Mouse (Mus musculus): ENCODE measurements around the gene Slamf7. TPM values are rescaled to one million over a fixed set of nuclear protein-coding genes. Genes with fewer than 3 reads are reported as not detected.

The Slamf7 gene
- total and polyA plus RNA-seq, 3 experiments = 6.8 to 15.4 (median 10.6) TPM

GRCm38 (mm10) chr1:171647716-171648115 lies 5.1 kb downstream of the Slamf7 start (continued):
- TF ChIP-seq CTCF (conservative IDR thresholded peaks at IDR 0.05 in 1 of 2, IDR thresholded peaks at IDR 0.05 in 1 of 2; ENCODE audit: low read depth in 2 of 2, low read length in 2 of 2) = no peak

GRCm38 (mm10) chr1:171646429-171646940 lies 6.3 kb downstream of the Slamf7 start:
- peak overlapping the region in 2 of 3 experiments; percentile 12 to 50 for H3K4me3 ChIP-seq (replicated peaks in 1 of 3; ENCODE audit: low read depth in 2 of 3, low read length in 2 of 3, poor library complexity in 1 of 3)
- dilution Hi-C loops (cut with MboI; ENCODE audit: extremely low pct_ligation_motif_present, extremely low pct_unique_long_range_greater_than_20kb, low sequenced_read_pairs) = no loop called here
- H3K79me2 ChIP-seq (replicated peaks; ENCODE audit: control insufficient read depth, extremely low read depth, insufficient read depth, poor library complexity, severe bottlenecking) = no peaks in the 10 kb centered on the region
- no peak overlapping the region for H3K9ac ChIP-seq (ENCODE audit: insufficient read depth, low read depth)
- H3K27ac ChIP-seq (ENCODE audit: insufficient read depth, low read depth) = no peak overlapping the region
- H3K4me2 ChIP-seq (ENCODE audit: insufficient read depth, low read depth, poor library complexity, severe bottlenecking) = peak overlapping the region; percentile 32; the same call in 1 of the 2 replicates
- H3K27me3 ChIP-seq (replicated peaks) = no peaks in the 10 kb centered on the region
- no peak for DNase-seq (ENCODE audit: extremely low read depth)
- H3K4me1 ChIP-seq (ENCODE audit: control insufficient read depth in 1 of 2, insufficient read depth in 2 of 2) = peaks cover 12 to 58% of the 10 kb centered on the region in 2 experiments
- TF ChIP-seq MEF2A (IDR thresholded peaks at IDR 0.05; ENCODE audit: borderline replicate concordance, low read depth, low read length) = no peak
- peak; percentile 9; the same call in 1 of the 2 replicates for TF ChIP-seq IRF4 (IDR thresholded peaks at IDR 0.05; ENCODE audit: low read depth, low read length)
- in situ Hi-C loops (cut with MboI; ENCODE audit: low pct_ligation_motif_present, low pct_unique_long_range_greater_than_20kb, low sequenced_read_pairs) = no loop called here
- peaks cover 0 to 8% of the 10 kb centered on the region in 2 experiments for H3K36me3 ChIP-seq (replicated peaks in 1 of 2; ENCODE audit: control insufficient read depth in 1 of 2, insufficient read depth in 1 of 2, low read length in 1 of 2)
- H3K9me3 ChIP-seq (replicated peaks; ENCODE audit: low read length) = no peaks in the 10 kb centered on the region

GRCm38 (mm10) chr1:171643612-171644011 lies 9.2 kb downstream of the Slamf7 start:
- Histone ChIP-seq H3K9me3 (replicated peaks; ENCODE audit: low read length) (no peaks in the 10 kb centered on the region), H3K4me1 (ENCODE audit: control insufficient read depth in 1 of 2, insufficient read depth in 2 of 2) (peaks cover 12 to 50% of the 10 kb centered on the region in 2 experiments), H3K27ac (ENCODE audit: insufficient read depth, low read depth) (peak overlapping the region; percentile 28; the same call in 1 of the 2 replicates), H3K9ac (ENCODE audit: insufficient read depth, low read depth) (0 out of 2 replicates have a peak overlapping the region, but pooled peaks have one; percentile 27), H3K79me2 (replicated peaks; ENCODE audit: control insufficient read depth, extremely low read depth, insufficient read depth, poor library complexity, severe bottlenecking) (no peaks in the 10 kb centered on the region), H3K4me3 (replicated peaks in 1 of 3; ENCODE audit: low read depth in 2 of 3, low read length in 2 of 3, poor library complexity in 1 of 3) (no peak overlapping the region), H3K4me2 (ENCODE audit: insufficient read depth, low read depth, poor library complexity, severe bottlenecking) (peak overlapping the region; percentile 62; the same call in 1 of the 2 replicates), H3K36me3 (replicated peaks in 1 of 2; ENCODE audit: control insufficient read depth in 1 of 2, insufficient read depth in 1 of 2, low read length in 1 of 2) (peaks cover 0 to 33% of the 10 kb centered on the region in 2 experiments), H3K27me3 (replicated peaks) (no peaks in the 10 kb centered on the region)
- DNase-seq (ENCODE audit: extremely low read depth) = peak; percentile 45
- dilution Hi-C loops (cut with MboI; ENCODE audit: extremely low pct_ligation_motif_present, extremely low pct_unique_long_range_greater_than_20kb, low sequenced_read_pairs) (no loop called here), in situ Hi-C loops (cut with MboI; ENCODE audit: low pct_ligation_motif_present, low pct_unique_long_range_greater_than_20kb, low sequenced_read_pairs) (no loop called here)
- TF ChIP-seq PAX5 (IDR thresholded peaks at IDR 0.05; ENCODE audit: low read length) (no peak), MAFK (IDR thresholded peaks at IDR 0.05; ENCODE audit: insufficient replicate concordance, low read length) (no peak), TBP (conservative IDR thresholded peaks at IDR 0.05; ENCODE audit: low read depth, low read length) (0 out of 2 replicates have a peak, but pooled peaks have one; percentile 36), KAT2A (IDR thresholded peaks at IDR 0.05; ENCODE audit: insufficient replicate concordance, low read length) (no peak), CTCF (conservative IDR thresholded peaks at IDR 0.05 in 1 of 2, IDR thresholded peaks at IDR 0.05 in 1 of 2; ENCODE audit: low read depth in 2 of 2, low read length in 2 of 2) (no peak), POLR2A (IDR thresholded peaks at IDR 0.05; ENCODE audit: low read depth, low read length) (peak; percentile 54), NRF1 (IDR thresholded peaks at IDR 0.05; ENCODE audit: low read depth, low read length) (0 out of 2 replicates have a peak, but pooled peaks have one; percentile 17), BHLHE40 (IDR thresholded peaks at IDR 0.05; ENCODE audit: low read depth, low read length) (no peak), POLR2AphosphoS2 (IDR thresholded peaks at IDR 0.05; ENCODE audit: low read depth, low read length) (no peak), GABPA (IDR thresholded peaks at IDR 0.05; ENCODE audit: insufficient replicate concordance, low read depth, low read length) (no peak), JUN (IDR thresholded peaks at IDR 0.05; ENCODE audit: insufficient read depth, low read depth, low read length) (no peak), NELFE (IDR thresholded peaks at IDR 0.05; ENCODE audit: low read depth, low read length) (no peak), RCOR1 (conservative IDR thresholded peaks at IDR 0.05; ENCODE audit: low read depth, low read length) (no peak), E2F4 (IDR thresholded peaks at IDR 0.05; ENCODE audit: insufficient replicate concordance, low read depth, low read length) (no peak), USF2 (conservative IDR thresholded peaks at IDR 0.05; ENCODE audit: low read depth, low read length) (no peak), RAD21 (IDR thresholded peaks at IDR 0.05; ENCODE audit: low read depth, low read length) (no peak), SMC3 (IDR thresholded peaks at IDR 0.05; ENCODE audit: low read depth, low read length) (no peak), EP300 (IDR thresholded peaks at IDR 0.05; ENCODE audit: low read length) (peak; percentile 18; the same call in 1 of the 2 replicates), MEF2A (IDR thresholded peaks at IDR 0.05; ENCODE audit: borderline replicate concordance, low read depth, low read length) (no peak), IRF4 (IDR thresholded peaks at IDR 0.05; ENCODE audit: low read depth, low read length) (no peak), SIN3A (IDR thresholded peaks at IDR 0.05; ENCODE audit: low read length) (peak; percentile 58; the same call in 1 of the 2 replicates), CHD1 (IDR thresholded peaks at IDR 0.05; ENCODE audit: low read depth, low read length) (0 out of 2 replicates have a peak, but pooled peaks have one; percentile 63), ETS1 (conservative IDR thresholded peaks at IDR 0.05; ENCODE audit: low read depth, low read length) (no peak), MAZ (IDR thresholded peaks at IDR 0.05; ENCODE audit: low read depth, low read length) (0 out of 2 replicates have a peak, but pooled peaks have one; percentile 15), ELF1 (IDR thresholded peaks at IDR 0.05; ENCODE audit: low read depth, low read length) (0 out of 2 replicates have a peak, but pooled peaks have one; percentile 6), MAX (IDR thresholded peaks at IDR 0.05; ENCODE audit: low read length) (peak; percentile 60; the same call in 1 of the 2 replicates), UBTF (IDR thresholded peaks at IDR 0.05; ENCODE audit: low read depth, low read length) (no peak), CHD2 (IDR thresholded peaks at IDR 0.05; ENCODE audit: low read length) (no peak), JUND (conservative IDR thresholded peaks at IDR 0.05; ENCODE audit: low read depth, low read length) (no peak)
